Mouse (Mus musculus) stomach, postnatal 0 days (tissue): Measurements from ENCODE around the gene Gtdc1. TPM values are rescaled to one million over a fixed set of nuclear protein-coding genes. Genes with fewer than 3 reads are reported as not detected.

Experiments used
- ATAC-seq: fragments of 200-750 bp; cut with Nextera tagmentation; 2 replicates; pipeline ENCODE4 v1.8.0; 2017; ENCODE audit not compliant: low FRiP score, low TSS enrichment
- DNase-seq: peaks from one replicate; pipeline ENCODE4 v3.0.0-alpha.2; 2016; ENCODE audit warnings: low spot score
- H3K27ac ChIP-seq: fragments of 300-500 bp; sonication (generic); replicated peaks from 2 replicates; pipeline ENCODE4 v1.5.1; 2014; ENCODE audit warnings: mild to moderate bottlenecking, control low read depth
- H3K27me3 ChIP-seq: fragments of 300-500 bp; sonication (generic); 2 replicates; pipeline ENCODE4 v1.6.1; 2014; ENCODE audit warnings: low read length; ENCODE audit not compliant: control insufficient read depth, insufficient read depth
- H3K36me3 ChIP-seq: fragments of 300-500 bp; sonication (generic); 2 replicates; pipeline ENCODE4 v1.6.1; 2014; ENCODE audit warnings: low read length, mixed read lengths; ENCODE audit not compliant: control insufficient read depth, insufficient read depth
- H3K4me1 ChIP-seq: fragments of 300-500 bp; sonication (generic); replicated peaks from 2 replicates; pipeline ENCODE4 v1.6.1; 2014; ENCODE audit warnings: antibody characterized with exemption; ENCODE audit not compliant: control insufficient read depth, insufficient read depth
- H3K4me2 ChIP-seq: fragments of 300-500 bp; sonication (generic); replicated peaks from 2 replicates; pipeline ENCODE4 v1.6.1; 2014; ENCODE audit warnings: low read depth, mild to moderate bottlenecking, control low read depth, moderate library complexity
- H3K4me3 ChIP-seq: fragments of 300-500 bp; sonication (generic); 2 replicates; pipeline ENCODE4 v1.5.1; 2014; ENCODE audit warnings: low read depth, low read length, control low read depth
- H3K9ac ChIP-seq: fragments of 300-500 bp; sonication (generic); 2 replicates; pipeline ENCODE4 v1.6.1; 2014; ENCODE audit warnings: mild to moderate bottlenecking, low read length, control low read depth, mixed read lengths
- H3K9me3 ChIP-seq: fragments of 300-500 bp; sonication (generic); 2 replicates; pipeline ENCODE4 v1.6.1; 2016; ENCODE audit warnings: low read length; ENCODE audit not compliant: control insufficient read depth
- CTCF ChIP-seq: IDR thresholded peaks from 2 replicates; pipeline ENCODE4 v1.5.1; 2016; ENCODE audit warnings: antibody characterized with exemption, low read depth, mild to moderate bottlenecking, moderate library complexity
- EP300 ChIP-seq: optimal IDR thresholded peaks from 2 replicates; pipeline ENCODE3; 2016; ENCODE audit warnings: antibody characterized with exemption
- WGBS: fragments of 180-500 bp; shearing (Covaris S2); extraction: QIAGEN DNeasy Blood & Tissue Kit; methylation state at CpG from one replicate; pipeline ENCODE4 v1.1.7; 2014; 5-methylcytosine and 5-hydroxymethylcytosine counted together
- polyA plus RNA-seq: library from polyadenylated mRNA; unstranded; fragments of >200 nt; fragmentation: Nextera tagmentation; extraction: Ambion mirVana; gene quantifications from 2 replicates; pipeline ENCODE4 v1.2.1, GENCODE M21; 2015

Gene Gtdc1
- polyA plus RNA-seq, 1 experiment from 2014 or later: 6.3 TPM

DNA sequence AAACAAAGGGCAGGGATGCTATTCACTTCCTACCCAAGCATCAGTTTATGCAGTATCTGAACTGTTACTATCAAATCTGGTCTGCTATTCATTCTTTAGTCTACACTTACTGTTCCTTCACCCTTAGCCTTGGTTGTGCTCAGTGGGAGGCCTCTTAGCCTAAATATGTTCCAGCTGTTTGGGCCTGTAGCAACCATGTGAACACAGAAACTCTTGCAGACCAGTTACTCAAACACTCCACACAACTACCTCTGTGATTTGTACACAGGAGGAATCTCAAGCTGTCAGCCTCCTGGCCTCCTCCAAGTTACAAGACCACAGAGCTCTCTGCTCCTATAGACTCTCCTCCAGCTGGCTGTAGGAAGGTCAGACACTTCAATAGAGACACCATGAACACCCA, 384.7 kb downstream of the Gtdc1 start:
- ATAC-seq: no peak
- Histone ChIP-seq H3K27ac (no peak overlapping the region), H3K36me3 (no peaks in the 10 kb centered on the region), H3K9ac (no peak overlapping the region), H3K4me3 (no peak overlapping the region), H3K9me3 (no peaks in the 10 kb centered on the region), H3K27me3 (no peaks in the 10 kb centered on the region), H3K4me2 (no peak overlapping the region), H3K4me1 (no peaks in the 10 kb centered on the region)
- no peak for DNase-seq
- no peak for TF ChIP-seq EP300
- no peak for TF ChIP-seq CTCF

DNA sequence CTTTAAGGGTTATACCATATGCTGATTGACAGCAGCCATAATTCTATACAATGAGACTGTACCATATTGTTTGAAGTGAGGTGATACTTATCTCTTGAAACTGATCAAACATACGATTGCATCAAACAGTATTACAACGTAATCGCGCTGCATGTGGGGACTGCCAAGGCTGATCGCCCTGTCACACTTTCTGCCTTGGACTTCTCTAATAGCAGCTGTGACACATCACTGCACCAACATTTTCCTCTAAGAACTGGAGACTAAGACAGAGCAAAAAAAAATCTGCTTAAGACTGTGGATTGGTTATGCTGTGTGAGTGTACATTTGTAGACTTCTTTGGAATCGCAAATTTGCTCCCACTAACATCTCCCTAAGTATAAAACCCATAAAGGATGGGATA, 385.7 kb downstream of the Gtdc1 start:
- H3K9me3 ChIP-seq: no peaks in the 10 kb centered on the region
- no peaks in the 10 kb centered on the region for H3K36me3 ChIP-seq
- no peaks in the 10 kb centered on the region for H3K27me3 ChIP-seq
- no peak for ATAC-seq
- H3K4me3 ChIP-seq: no peak overlapping the region
- 64% methylated on average over 6 of the region's 6 CpGs for WGBS
- H3K4me1 ChIP-seq: no peaks in the 10 kb centered on the region
- TF ChIP-seq EP300 (no peak), CTCF (no peak)
- no peak overlapping the region for H3K27ac ChIP-seq
- H3K9ac ChIP-seq: no peak overlapping the region
- DNase-seq: no peak
- H3K4me2 ChIP-seq: no peak overlapping the region

DNA sequence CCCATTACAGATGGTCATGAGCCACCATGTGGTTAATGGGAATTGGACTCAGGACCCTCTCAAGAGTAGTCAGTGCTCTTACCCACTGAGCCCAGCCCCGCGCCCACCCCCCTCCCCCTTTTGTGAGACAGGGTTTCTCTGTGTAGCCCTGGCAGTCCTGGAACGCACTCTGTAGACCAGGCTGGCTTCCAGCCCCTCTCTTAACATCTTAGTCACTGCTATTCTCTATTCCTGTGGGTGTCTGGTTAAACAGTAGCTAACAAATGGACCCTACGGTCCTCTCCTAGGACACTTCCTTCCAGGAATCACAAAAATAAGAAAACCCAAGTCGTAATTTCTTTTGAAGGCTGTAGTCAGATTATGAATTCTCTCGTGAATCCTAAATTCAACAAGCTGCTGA, 386.6 kb downstream of the Gtdc1 start:
- Histone ChIP-seq H3K4me3 (no peak overlapping the region), H3K9ac (no peak overlapping the region), H3K4me1 (no peaks in the 10 kb centered on the region), H3K9me3 (no peaks in the 10 kb centered on the region), H3K27ac (no peak overlapping the region), H3K4me2 (no peak overlapping the region), H3K36me3 (no peaks in the 10 kb centered on the region), H3K27me3 (no peaks in the 10 kb centered on the region)
- 81% methylated on average over 6 of the region's 6 CpGs for WGBS
- ATAC-seq: no peak
- no peak for DNase-seq
- TF ChIP-seq CTCF (no peak), EP300 (no peak)

DNA sequence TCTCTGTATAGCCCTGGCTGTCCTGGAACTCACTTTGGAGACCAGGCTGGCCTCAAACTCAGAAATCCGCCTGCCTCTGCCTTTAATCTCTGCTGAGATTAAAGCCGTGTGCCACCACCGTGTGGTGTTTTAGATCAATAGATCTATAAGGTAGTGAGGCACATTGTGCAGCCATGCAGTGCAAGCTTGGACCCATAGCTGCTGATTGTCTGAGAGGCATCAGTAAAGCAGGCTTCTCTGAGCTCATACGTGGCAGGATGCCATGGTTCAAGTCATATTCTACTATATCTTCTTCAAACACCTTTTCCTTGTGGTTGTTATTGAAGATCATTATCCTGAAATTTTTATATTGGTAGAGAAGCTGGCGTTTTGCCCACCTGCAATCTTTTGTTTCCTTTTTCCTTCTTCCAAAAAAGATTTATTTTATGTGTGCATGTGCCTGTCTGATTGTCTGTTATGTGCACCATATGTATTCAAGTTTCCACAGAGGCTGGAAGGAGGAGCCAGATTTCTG, 388.3 kb downstream of the Gtdc1 start:
- ATAC-seq (no peak), DNase-seq (no peak)
- TF ChIP-seq CTCF: no peak
- TF ChIP-seq EP300: no peak
- 77% methylated on average over 5 of the region's 5 CpGs for WGBS
- Histone ChIP-seq H3K27ac (no peak overlapping the region), H3K4me3 (no peak overlapping the region), H3K4me1 (no peaks in the 10 kb centered on the region), H3K4me2 (no peak overlapping the region), H3K36me3 (no peaks in the 10 kb centered on the region), H3K27me3 (no peaks in the 10 kb centered on the region), H3K9me3 (no peaks in the 10 kb centered on the region), H3K9ac (no peak overlapping the region)

DNA sequence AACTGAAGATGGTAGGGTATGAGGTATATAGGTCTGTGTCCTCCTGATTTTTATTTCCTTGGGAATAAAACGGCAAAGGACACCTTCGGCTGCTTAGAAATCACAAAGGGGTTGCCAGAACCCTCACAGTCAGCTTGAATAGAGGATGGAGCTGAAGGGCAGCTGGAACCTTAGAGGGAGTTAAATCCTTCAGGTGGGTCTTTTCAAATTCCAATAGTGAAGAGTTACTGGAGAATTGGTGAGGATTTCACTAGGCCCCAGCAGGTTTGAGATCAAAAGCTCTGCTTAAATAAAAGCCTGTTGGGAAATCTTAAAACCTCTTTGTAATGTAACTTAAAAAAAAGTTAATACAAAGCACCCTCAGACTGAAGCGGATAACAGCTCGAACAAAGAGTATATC, 389.3 kb downstream of the Gtdc1 start:
- TF ChIP-seq CTCF: no peak
- TF ChIP-seq EP300: no peak
- Histone ChIP-seq H3K4me1 (no peaks in the 10 kb centered on the region), H3K9ac (no peak overlapping the region), H3K9me3 (no peaks in the 10 kb centered on the region), H3K4me3 (no peak overlapping the region), H3K4me2 (no peak overlapping the region), H3K27ac (no peak overlapping the region), H3K36me3 (no peaks in the 10 kb centered on the region), H3K27me3 (no peaks in the 10 kb centered on the region)
- 69% methylated on average over 4 of the region's 4 CpGs for WGBS
- no peak for DNase-seq
- no peak for ATAC-seq

DNA sequence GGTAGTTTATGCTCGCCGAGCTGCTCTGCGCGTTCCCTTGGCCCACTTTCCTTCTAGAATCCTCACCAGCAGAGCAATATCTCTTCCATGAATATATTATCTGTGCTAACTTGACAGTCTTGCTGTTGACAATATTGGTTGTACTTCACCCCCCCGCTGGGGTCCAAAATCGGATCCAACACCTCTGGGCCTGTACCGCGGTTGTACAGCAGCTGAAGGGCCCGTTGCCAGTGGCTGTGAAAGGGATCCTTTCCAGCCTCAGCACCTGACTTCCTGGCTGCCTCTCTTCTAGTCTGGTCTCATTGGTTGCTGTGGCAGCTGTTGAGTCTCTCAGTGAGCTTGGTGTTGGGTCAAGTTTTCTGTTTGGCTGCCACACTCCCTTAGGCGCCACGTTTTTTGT, 391.7 kb downstream of the Gtdc1 start:
- TF ChIP-seq CTCF (no peak), EP300 (no peak)
- 88% methylated on average over 11 of the region's 11 CpGs for WGBS
- no peak overlapping the region for H3K4me3 ChIP-seq
- no peak overlapping the region for H3K27ac ChIP-seq
- H3K27me3 ChIP-seq: no peaks in the 10 kb centered on the region
- ATAC-seq: no peak
- H3K9ac ChIP-seq: no peak overlapping the region
- no peak for DNase-seq
- no peaks in the 10 kb centered on the region for H3K4me1 ChIP-seq
- no peak overlapping the region for H3K4me2 ChIP-seq
- no peaks in the 10 kb centered on the region for H3K36me3 ChIP-seq
- H3K9me3 ChIP-seq: no peaks in the 10 kb centered on the region
